Mouse (Mus musculus) natural killer cell, adult 2 months (primary cell): ENCODE measurements around the gene Cdr2l.
A peak's percentile ranks its signal among the peaks of the same experiment; 100 is the strongest.
"Not testable (repeated sequence)": the region's sequence is repeated elsewhere in the genome, so short reads cannot be mapped to it uniquely, and the experiment has no call there.

Experiments used
- DNase-seq, 2 experiments: peaks; one replicate each; pipeline ENCODE4 v3.0.0; 2022; ENCODE audit warnings: low spot score in 2 of 2

Gene Cdr2l

DNA sequence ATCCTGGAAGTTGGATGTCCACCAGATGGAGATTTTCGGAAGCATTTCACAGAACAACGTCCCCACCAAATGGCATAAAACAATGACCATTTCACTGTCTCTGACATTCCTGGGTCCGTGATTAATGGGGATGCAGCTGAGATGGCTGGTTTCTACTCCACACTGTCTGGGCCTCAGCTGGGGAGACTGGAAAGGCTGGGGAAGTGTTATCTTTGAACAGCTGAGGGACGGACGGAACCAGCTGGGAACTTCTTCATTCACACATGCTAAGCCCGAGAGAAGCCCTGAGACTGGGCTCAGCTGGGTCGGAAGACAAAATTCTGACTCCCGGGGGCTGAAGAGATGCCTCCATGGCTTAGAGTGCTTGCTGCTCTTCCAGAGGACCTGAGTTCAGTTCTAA, 10.4 kb upstream of the Cdr2l start:
- DNase-seq, result no peak

DNA sequence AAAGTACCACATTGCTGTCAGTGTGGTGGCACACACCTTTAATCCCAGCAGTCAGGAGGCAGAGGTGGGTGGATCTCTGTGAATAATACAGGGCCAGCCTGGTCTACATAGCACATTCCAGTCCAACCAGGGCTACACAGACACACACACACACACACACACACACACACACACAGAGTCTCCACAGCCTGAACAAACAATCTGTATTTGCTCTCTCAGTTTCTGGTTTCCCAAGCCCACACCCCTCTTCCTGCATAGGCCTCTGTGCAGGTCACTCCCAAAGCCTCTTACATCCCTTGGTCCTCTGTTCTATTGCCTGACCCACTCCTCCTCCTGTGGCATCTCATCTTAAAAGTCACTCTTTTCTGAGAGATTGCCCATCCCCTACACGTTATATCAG, 9.7 kb upstream of the Cdr2l start:
- DNase-seq, result no peak

DNA sequence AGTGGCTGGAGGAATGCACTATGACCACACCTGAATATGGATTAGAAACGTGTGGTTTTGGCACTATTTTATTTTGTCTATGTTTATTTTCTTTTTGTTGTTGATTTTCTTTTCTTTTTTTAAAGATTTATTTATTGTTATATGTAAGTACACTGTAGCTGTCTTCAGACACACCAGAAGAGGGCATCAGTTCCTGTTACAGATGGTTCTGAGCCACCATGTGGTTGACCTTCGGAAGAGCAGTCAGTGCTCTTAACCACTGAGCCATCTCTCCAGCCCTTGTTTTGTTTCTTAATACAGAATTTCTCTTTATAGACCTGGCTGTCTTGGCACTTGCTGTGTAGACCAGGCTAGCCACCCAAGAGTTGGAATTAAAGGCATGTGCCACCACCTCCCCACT, 9.0 kb upstream of the Cdr2l start:
- no peak for DNase-seq

DNA sequence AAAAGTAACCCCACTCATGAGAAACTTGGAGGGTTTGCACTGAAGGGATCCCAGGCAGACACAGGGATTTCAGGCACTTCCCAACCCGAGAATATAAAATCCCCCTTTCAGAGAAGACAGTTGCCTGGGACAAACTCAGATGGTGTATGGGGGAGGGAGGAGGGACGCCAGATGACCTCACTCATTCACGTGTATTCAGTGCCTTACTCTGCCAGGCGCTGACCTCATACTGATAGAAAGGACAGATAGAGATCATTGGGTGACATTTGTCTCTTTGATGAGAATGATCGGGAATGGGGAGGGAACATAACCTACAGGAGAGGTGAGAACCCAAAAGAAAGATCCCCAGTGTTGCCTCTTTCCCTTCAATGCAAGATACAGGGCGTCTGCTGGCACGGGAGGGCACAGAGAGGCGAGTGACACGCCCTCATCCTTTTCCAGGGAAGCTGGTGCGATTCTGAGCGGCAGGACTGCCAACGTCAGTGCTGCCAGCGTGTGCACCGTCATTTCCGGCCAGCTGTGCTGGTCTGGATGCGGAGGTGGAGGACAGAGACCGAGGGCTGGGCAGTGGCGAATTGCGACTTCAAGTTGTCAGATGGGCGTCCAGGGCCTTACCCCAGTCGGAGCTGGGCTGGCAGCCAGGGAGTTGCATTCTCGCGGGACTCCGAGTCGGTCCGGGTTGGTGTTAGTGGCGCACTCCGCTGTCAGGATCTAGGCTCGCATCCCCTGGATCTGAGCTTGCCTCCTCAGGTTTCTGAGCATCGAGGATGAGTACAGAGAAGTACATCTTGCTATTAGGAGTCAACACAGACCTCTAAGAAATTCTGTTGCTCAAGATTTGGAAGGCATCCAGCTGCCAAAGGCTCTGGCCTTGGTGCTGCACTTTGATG, 7.7 kb upstream of the Cdr2l start:
- peak; percentile 25 to 44 for DNase-seq

DNA sequence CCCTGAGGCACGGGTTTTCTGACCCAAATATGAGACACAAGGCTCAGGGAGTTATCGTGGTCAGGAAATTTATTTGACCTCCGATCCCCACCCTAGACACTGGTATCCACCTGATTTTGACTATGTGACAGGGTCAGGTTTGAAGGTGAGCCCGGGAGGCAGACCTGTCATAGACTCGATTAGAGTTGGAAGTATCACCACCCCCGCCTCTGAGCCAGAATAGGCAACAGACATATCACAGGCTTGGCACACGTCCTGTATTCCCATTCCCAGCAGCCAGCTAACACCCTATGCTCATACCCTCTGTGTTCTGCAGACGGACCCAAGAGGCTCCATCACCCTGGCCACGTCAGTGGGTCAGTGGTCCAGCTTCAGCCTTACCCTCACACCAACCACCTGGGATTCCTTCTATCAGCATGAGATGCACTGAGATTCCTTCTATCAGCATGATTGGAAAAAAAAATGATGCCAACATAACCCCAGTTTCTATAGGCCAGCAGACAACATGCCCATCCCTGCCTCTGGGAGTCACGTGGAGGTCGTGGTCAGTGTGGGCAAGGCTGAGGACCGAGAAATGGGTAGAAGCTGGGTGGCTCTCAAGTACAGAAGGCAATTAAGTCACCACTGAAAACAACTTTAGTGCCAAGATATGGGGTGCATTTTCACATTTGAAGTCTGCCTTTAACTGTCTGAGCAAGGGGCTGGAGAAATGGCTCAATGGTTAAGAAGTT, 6.9 kb upstream of the Cdr2l start:
- no peak for DNase-seq

DNA sequence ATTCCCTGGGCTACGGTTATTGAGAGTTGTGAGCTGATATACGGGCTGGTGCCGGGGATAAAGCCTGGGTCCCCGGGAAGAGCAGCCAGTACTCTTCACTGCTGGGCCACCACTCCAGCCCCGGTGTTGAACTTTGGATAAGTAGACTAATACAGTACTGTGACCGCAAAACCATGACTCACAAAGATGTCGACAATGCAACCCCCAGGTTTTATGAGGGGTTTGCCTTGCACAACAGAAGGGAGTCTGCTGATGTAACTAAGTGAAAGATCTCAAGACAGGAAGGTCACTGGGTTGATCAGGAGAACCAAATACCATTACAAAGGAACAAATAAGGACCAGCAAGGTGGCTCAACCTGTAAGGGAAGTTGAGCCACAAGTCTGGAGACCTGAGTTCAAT, 5.0 kb upstream of the Cdr2l start:
- no peak for DNase-seq

DNA sequence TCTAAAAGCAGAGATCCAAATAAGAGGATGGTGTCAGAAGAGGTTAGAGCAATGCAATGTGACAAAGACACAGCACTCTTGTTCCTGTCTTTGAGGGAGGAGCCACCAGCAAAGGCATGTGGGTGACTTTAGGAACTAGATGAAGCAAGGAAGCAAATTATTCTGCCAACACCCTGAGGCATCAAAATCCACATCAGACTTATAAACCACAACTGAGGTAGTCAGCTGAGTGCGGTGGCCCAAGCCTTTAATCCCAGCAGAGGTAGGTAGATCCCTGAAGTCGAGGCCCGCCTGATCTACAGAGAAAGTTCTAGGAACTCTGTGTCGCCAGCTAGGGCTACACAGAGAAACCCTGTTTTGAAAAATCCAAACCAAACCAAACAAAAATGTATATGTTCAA, 4.5 kb upstream of the Cdr2l start:
- no peak for DNase-seq

DNA sequence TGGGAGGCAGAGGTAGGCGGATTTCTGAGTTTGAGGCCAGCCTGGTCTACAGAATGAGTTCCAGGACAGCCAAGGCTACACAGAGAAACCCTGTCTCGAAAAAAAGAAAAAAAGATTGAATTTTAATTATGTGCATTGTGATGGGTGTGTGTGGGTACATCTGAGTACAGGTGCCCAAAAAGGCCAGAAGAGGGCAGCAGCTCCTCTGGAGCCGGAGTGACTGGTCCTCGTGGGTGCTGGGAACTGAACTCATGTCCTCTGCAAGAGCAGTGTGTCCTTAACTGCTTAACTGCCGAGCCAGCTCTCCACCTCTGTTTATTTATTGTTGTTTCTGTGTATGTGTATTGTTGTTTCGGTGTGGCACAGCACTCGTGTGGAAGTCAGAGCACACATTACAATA, 3.9 kb upstream of the Cdr2l start:
- DNase-seq, result no peak

DNA sequence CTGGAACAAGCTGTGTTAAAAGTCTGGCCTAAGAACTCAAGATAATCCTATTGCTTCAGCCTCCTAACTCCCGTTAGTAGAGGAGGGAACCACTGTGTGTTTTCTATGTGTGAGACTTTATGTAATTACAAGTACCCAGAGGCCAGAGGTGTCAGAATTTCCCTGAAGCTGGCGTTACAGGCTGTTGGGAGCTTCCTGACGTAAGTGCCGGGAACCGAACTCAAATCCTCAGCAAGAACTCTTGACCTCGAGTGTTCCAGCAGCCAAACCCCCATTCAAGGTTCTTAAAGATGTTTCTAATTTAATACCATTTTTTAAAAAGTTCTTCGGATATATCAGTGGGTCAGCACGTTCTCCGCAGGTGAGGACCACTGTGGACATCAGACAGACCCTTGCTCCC, 440 bp upstream of the Cdr2l start:
- no peak for DNase-seq

DNA sequence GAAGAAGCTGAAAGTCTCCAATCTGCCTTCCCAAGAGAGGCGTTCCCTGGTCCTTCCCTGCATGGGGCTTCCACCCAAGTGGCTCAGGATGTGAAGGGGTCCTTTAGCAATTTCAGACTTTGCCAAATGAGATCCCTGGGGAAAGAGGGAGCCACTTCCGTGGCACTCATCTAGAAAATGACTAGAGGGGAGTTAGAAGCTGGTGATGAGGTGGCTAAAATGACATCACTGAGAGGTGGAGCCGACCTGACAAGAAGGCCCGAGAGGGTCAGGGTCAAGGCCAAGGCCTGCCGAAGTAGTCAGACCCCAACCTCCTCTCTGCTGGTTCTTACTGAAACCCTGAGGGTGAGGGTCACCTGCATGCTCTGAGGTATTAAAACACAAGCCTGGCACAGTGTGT, 1.2 kb downstream of the Cdr2l start:
- no peak for DNase-seq

DNA sequence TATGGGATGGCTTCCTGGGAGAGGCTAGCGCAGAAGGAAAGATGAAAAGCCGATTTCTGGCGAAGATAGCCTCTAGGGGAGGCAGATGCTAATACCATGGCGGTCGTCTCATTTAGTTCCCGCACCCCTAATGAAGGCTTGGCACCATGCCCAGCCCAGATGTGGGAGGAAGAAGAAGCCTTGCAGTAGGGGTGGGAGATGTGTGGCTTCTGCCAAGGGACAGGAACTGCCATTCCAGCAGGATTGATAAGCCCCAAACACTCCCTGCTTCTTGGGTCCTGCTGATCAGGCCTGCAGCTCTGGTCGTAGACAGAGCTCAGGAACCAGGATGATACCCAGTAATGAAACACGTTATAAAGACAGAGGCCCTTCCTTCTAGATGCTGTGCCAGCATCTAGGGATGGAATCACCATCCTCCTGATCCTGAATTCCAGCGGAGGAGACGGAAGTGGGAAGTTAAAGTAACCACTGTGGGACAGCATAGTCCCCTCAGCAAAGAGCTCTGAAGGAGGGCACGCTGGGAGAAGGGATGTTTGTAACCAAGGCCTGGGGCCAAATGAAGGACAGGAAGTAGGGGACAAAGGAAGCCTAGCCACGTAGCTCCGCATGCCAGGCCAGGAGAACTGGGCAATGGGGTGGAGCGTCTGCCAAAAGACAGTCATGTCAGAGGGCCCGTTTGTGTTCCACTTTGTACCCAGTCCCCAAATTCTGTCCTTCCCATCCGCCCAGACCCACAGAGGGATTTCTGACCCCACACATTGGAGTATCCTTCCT, 2.2 kb downstream of the Cdr2l start:
- DNase-seq, result no peak

DNA sequence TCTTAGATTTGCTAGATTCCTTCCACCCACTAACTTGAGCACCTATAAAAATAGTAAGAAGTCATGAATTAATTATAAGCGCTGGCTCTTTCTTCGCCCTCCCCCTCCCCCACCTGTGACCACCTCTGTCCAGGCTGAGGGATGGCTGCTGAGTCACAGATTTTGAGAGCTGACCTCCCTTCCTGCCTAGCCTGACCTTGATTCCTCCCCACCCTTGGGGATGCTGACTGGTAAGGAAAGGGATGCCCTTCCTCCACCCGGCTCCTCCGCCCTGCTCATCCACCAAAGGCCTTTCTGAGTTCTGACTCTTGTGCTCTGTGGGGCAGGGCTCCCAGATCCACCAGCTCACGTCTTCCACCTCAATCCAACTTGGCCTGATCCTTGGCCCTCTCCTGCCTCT, 2.9 kb downstream of the Cdr2l start:
- no peak for DNase-seq

DNA sequence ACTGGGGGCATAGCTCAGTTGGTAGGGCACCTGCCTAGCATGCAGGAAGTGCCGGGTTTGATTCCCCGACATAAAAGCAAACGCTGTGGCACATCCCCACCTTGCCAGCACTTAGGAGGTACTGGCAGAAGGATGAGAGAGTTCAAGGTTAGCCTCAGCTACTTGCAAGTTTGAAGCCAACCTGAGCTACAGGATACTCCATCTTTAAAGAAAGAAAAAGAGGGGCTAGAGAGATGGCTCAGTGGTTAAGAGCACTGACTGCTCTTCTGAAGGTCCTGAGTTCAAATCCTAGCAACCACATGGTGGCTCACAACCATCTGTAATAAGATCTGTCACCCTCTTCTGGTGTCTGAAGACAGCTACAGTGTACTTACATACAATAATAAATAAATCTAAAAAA, 5.1 kb downstream of the Cdr2l start:
- DNase-seq, result not testable (repeated sequence)

DNA sequence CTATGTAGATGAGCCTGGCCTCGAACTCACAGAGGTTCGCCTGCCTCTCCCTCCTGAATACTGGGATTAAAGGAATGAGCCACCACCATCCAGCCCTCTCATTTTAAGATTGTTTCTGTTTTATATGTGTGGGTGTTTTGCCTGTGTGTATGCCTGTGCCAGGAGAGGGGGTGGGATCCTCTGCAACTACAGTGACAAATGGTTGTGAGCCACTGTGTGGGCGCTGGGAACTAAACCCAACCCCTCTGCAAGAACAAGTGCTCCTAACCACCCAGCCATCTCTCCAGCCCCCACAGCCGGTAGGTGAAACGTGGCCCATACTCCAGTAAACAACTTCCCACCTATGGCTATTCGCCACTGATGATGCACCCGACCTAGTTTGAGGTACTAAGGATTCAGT, 9.6 kb downstream of the Cdr2l start:
- no peak for DNase-seq

DNA sequence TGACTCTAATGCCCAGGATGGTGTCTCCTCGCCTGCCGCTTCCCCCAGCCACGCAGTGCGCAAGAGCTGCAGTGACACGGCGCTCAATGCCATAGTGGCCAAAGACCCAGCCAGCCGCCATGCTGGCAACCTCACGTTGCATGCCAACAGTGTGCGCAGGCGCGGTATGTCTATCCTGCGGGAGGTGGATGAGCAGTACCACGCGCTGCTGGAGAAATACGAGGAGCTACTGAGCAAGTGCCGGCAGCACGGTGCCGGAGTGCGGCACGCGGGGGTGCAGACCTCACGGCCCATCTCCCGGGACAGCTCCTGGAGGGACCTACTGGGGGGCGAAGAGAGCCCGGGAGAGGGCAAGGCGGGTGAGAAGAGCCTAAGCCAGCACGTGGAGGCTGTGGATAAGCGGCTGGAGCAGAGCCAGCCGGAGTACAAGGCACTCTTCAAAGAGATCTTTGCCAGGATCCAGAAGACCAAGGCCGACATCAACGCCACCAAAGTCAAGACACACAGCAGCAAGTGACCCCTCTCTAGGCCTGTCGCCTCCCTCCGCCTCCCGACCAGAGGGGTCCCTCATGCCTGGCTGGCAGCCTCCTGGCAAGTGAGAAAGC, 12.1 kb downstream of the Cdr2l start:
- no peak for DNase-seq

DNA sequence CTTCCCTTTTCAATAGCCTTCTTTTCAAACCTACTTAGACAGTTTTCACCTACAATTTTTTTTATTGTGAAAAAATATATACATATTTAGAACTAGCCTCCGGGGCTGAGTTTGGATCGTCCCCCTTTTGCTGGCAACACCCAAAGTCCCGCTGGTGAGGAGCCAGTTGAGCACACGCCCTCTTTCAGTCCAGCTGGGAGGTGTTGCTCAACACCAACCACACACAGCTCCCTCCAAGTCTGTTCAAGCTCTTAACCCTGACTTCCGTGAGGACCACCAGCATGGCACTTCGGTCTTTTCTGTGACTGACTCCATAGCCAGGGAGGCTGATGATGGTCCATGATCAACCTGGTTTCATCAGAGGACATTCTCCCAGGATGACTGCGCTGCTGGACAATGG, 16.4 kb downstream of the Cdr2l start:
- no peak for DNase-seq

DNA sequence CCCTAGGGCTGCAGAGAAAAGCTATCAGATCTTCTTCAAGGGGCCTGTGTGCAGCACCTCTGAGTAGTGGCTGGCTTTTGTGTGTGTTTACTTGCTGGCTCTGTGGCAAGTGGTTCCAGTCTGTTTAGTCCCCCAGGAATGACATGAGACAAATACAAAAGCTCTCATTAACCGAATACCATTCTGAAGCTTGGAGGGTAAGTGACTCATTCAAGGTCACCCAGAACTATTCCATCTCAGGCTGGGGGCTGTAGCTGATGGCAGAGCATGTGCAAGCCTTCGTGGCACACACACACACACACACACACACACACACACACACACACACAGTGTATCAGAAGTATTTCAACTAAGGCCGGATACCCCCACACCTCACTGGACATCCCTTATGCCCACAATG, 18.4 kb downstream of the Cdr2l start:
- DNase-seq, result no peak

DNA sequence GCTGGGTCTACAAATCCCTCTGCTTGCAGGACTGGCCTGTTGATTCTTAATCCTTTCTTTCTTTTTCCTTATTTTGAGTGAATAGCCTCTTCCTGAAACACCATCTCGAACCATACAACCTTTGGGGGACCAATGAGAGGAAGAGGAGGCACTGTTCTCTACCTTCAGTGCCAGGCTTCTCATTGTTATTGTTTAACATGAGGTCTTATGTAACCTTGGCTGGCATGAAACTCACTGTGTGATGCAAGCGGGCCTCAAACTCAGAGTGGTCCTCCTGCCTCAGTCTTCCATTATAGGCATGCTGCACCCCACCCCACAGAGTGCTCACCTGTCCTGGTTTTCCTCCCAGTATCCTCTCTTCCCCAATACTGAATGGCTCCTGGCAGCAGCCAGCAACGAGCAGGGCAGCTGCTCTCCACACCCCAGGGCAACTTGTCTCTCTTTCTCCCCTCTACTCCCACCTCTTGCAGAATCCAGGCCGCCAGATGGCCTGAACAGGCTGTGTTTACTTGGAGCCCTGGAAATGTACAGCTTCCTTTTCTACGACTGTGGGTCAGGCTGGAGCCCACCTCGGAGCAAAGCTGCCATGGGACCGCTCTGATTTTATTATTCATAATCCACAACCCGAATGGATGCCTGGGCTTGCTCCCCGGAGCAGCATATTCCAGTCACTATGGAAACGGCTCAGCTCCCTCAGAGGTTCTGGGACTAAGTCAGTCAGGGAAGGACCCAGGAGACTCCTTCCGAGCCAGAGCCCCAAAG, 19.1 kb downstream of the Cdr2l start:
- no peak for DNase-seq

DNA sequence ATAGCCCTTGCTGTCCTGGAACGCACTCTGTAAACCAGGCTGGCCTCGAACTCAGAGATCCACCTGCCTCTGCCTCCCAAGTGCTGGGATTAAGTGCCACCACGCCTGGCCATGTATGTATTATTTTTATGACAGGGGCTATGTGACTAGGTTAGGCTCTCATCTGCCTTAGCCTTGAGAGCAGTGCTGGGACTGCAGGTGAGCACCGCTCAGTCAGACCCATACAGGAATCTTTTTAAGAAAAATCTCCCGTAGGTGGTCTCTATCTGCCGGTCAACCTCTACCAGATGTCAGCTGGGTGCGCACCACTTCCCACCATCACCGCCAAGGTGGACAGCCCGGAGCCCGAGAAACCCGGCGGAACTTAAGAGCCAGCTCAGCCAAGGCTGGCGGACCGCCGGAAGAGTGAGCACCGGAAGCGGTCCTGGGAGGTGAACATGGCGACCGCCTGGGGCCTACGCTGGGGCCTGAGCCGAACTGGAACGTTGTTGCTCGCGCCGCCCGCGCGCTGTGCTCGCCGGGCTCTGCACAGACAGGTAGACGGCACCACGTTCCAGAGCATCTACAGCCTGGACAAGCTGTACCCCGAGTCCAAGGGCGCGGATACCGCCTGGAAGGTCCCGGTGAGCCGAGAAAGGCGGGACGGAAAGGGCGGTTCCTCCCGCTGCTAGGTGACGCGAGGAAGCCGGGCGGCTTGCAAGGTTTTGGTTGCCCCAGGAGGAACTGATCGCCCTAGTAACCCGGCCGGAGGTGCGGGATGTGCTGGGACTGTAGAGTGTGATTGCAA, 21.8 kb downstream of the Cdr2l start, which contains the start of gene Mrpl58:
Gene Mrpl58, plus strand, starts transcription at position 415 of the 787 bp plus-strand sequence.
- peak; percentile 77 to 81 for DNase-seq

DNA sequence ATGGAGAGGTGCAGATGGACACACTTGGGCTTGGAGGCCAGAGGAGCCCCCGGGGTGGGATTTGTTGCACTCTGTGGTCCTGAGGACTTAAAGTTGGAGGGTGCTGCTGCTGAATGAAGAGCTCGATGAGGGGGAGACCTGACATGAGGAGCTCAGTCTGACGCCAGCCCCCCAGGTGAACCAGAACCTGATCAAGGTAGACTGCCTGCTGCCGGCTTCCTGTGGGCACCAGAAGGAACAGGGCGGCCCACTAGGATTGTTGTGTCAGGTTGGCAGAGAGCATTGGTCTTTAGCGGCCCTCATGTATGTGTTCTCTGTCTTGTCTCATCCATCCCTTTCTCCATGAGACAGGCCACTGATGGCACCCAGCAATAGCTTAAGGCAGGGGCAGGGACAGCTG, 24.0 kb downstream of the Cdr2l start:
- DNase-seq, result no peak
